Mouse (Mus musculus): ENCODE results near the gene Mpzl1. TPM values are rescaled to one million over a fixed set of nuclear protein-coding genes. Genes with fewer than 3 reads are reported as not detected.

Mpzl1 gene
- polyA plus RNA-seq, 1 experiment, result 0.53 TPM

- Histone ChIP-seq H3K4me1 (peaks cover 10% of the 10 kb centered on the region), H3K27me3 (replicated peaks) (peaks cover 56% of the 10 kb centered on the region), H3K4me3 (replicated peaks) (no peak overlapping the region), H3K9me3 (no peaks in the 10 kb centered on the region), H3K36me3 (replicated peaks; ENCODE audit: low read length) (no peaks in the 10 kb centered on the region)
- TF ChIP-seq GATA1 (IDR thresholded peaks at IDR 0.05; ENCODE audit: borderline replicate concordance, low read length) (no peak), FLI1 (IDR thresholded peaks at IDR 0.05; ENCODE audit: low read length) (no peak)
Observed at GRCm38 (mm10) chr1:165672355-165672754, 38.0 kb upstream of the Mpzl1 start.

- Histone ChIP-seq H3K36me3 (replicated peaks; ENCODE audit: low read length) (no peaks in the 10 kb centered on the region), H3K4me1 (peaks cover 5% of the 10 kb centered on the region; the same call in 1 of the 2 replicates), H3K9me3 (no peaks in the 10 kb centered on the region), H3K27me3 (replicated peaks) (peaks cover 43% of the 10 kb centered on the region), H3K4me3 (replicated peaks) (no peak overlapping the region)
- TF ChIP-seq FLI1 (IDR thresholded peaks at IDR 0.05; ENCODE audit: low read length) (no peak), GATA1 (IDR thresholded peaks at IDR 0.05; ENCODE audit: borderline replicate concordance, low read length) (no peak)
Observed at GRCm38 (mm10) chr1:165670056-165670455, 35.7 kb upstream of the Mpzl1 start.

GRCm38 (mm10) chr1:165668904-165669303 lies 34.6 kb upstream of the Mpzl1 start:
- Histone ChIP-seq H3K36me3 (replicated peaks; ENCODE audit: low read length) (no peaks in the 10 kb centered on the region), H3K4me1 (peaks cover 5% of the 10 kb centered on the region; the same call in 1 of the 2 replicates), H3K9me3 (no peaks in the 10 kb centered on the region), H3K4me3 (replicated peaks) (no peak overlapping the region), H3K27me3 (replicated peaks) (peaks cover 36% of the 10 kb centered on the region)
- TF ChIP-seq FLI1 (IDR thresholded peaks at IDR 0.05; ENCODE audit: low read length) (no peak), GATA1 (IDR thresholded peaks at IDR 0.05; ENCODE audit: borderline replicate concordance, low read length) (no peak)

GRCm38 (mm10) chr1:165667380-165667779 lies 33.0 kb upstream of the Mpzl1 start:
- no peak for TF ChIP-seq FLI1 (IDR thresholded peaks at IDR 0.05; ENCODE audit: low read length)
- no peak for TF ChIP-seq GATA1 (IDR thresholded peaks at IDR 0.05; ENCODE audit: borderline replicate concordance, low read length)
- Histone ChIP-seq H3K4me3 (replicated peaks) (no peak overlapping the region), H3K9me3 (no peaks in the 10 kb centered on the region), H3K27me3 (replicated peaks) (peaks cover 41% of the 10 kb centered on the region), H3K36me3 (replicated peaks; ENCODE audit: low read length) (peaks cover 4% of the 10 kb centered on the region), H3K4me1 (peaks cover 12% of the 10 kb centered on the region; the same call in 1 of the 2 replicates)

- peaks cover 4% of the 10 kb centered on the region for H3K36me3 ChIP-seq (replicated peaks; ENCODE audit: low read length)
- TF ChIP-seq FLI1 (IDR thresholded peaks at IDR 0.05; ENCODE audit: low read length), result no peak
- TF ChIP-seq GATA1 (IDR thresholded peaks at IDR 0.05; ENCODE audit: borderline replicate concordance, low read length), result no peak
- H3K9me3 ChIP-seq, result no peaks in the 10 kb centered on the region
- peaks cover 40% of the 10 kb centered on the region for H3K27me3 ChIP-seq (replicated peaks)
- H3K4me1 ChIP-seq, result peaks cover 12% of the 10 kb centered on the region; the same call in 1 of the 2 replicates
- no peak overlapping the region for H3K4me3 ChIP-seq (replicated peaks)
Observed at GRCm38 (mm10) chr1:165666944-165667343, 32.6 kb upstream of the Mpzl1 start.

GRCm38 (mm10) chr1:165665758-165666157 lies 31.4 kb upstream of the Mpzl1 start:
- TF ChIP-seq FLI1 (IDR thresholded peaks at IDR 0.05; ENCODE audit: low read length) (no peak), GATA1 (IDR thresholded peaks at IDR 0.05; ENCODE audit: borderline replicate concordance, low read length) (no peak)

GRCm38 (mm10) chr1:165663277-165663676 lies 28.9 kb upstream of the Mpzl1 start:
- Histone ChIP-seq H3K27me3 (replicated peaks) (peaks cover 27% of the 10 kb centered on the region), H3K36me3 (replicated peaks; ENCODE audit: low read length) (peaks cover 4% of the 10 kb centered on the region), H3K4me1 (peaks cover 12% of the 10 kb centered on the region; the same call in 1 of the 2 replicates)

More at GRCm38 (mm10) chr1:165665758-165666157, 31.4 kb upstream of the Mpzl1 start:
- Histone ChIP-seq H3K4me1 (peaks cover 12% of the 10 kb centered on the region; the same call in 1 of the 2 replicates), H3K9me3 (no peaks in the 10 kb centered on the region), H3K36me3 (replicated peaks; ENCODE audit: low read length) (peaks cover 4% of the 10 kb centered on the region), H3K27me3 (replicated peaks) (peaks cover 37% of the 10 kb centered on the region), H3K4me3 (replicated peaks) (no peak overlapping the region)

GRCm38 (mm10) chr1:165662426-165663192 lies 28.3 kb upstream of the Mpzl1 start:
- no peak overlapping the region for H3K4me3 ChIP-seq (replicated peaks)
- H3K36me3 ChIP-seq (replicated peaks; ENCODE audit: low read length), result peaks cover 9% of the 10 kb centered on the region
- peaks cover 12% of the 10 kb centered on the region; the same call in 1 of the 2 replicates for H3K4me1 ChIP-seq
- peaks cover 4% of the 10 kb centered on the region for H3K9me3 ChIP-seq
- no peak for TF ChIP-seq FLI1 (IDR thresholded peaks at IDR 0.05; ENCODE audit: low read length)
- no peak for TF ChIP-seq GATA1 (IDR thresholded peaks at IDR 0.05; ENCODE audit: borderline replicate concordance, low read length)
- peaks cover 30% of the 10 kb centered on the region for H3K27me3 ChIP-seq (replicated peaks)

More at GRCm38 (mm10) chr1:165663277-165663676, 28.9 kb upstream of the Mpzl1 start:
- Histone ChIP-seq H3K9me3 (no peaks in the 10 kb centered on the region), H3K4me3 (replicated peaks) (no peak overlapping the region)
- TF ChIP-seq FLI1 (IDR thresholded peaks at IDR 0.05; ENCODE audit: low read length) (no peak), GATA1 (IDR thresholded peaks at IDR 0.05; ENCODE audit: borderline replicate concordance, low read length) (no peak)

- TF ChIP-seq FLI1 (IDR thresholded peaks at IDR 0.05; ENCODE audit: low read length) (no peak), GATA1 (IDR thresholded peaks at IDR 0.05; ENCODE audit: borderline replicate concordance, low read length) (no peak)
- Histone ChIP-seq H3K4me3 (replicated peaks) (no peak overlapping the region), H3K27me3 (replicated peaks) (peaks cover 31% of the 10 kb centered on the region), H3K9me3 (peaks cover 9% of the 10 kb centered on the region), H3K36me3 (replicated peaks; ENCODE audit: low read length) (peaks cover 13% of the 10 kb centered on the region), H3K4me1 (peaks cover 8% of the 10 kb centered on the region; the same call in 1 of the 2 replicates)
Observed at GRCm38 (mm10) chr1:165661725-165662124, 27.4 kb upstream of the Mpzl1 start.

- Histone ChIP-seq H3K36me3 (replicated peaks; ENCODE audit: low read length) (peaks cover 16% of the 10 kb centered on the region), H3K4me3 (replicated peaks) (no peak overlapping the region), H3K4me1 (peaks cover 8% of the 10 kb centered on the region; the same call in 1 of the 2 replicates), H3K27me3 (replicated peaks) (peaks cover 31% of the 10 kb centered on the region), H3K9me3 (peaks cover 9% of the 10 kb centered on the region)
- TF ChIP-seq GATA1 (IDR thresholded peaks at IDR 0.05; ENCODE audit: borderline replicate concordance, low read length) (no peak), FLI1 (IDR thresholded peaks at IDR 0.05; ENCODE audit: low read length) (no peak)
Observed at GRCm38 (mm10) chr1:165661191-165661590, 26.9 kb upstream of the Mpzl1 start.

Measured in megakaryocyte, embryonic 14.5 days (primary cell).